Mouse (Mus musculus): ENCODE measurements around the gene Lrp4.

DNA sequence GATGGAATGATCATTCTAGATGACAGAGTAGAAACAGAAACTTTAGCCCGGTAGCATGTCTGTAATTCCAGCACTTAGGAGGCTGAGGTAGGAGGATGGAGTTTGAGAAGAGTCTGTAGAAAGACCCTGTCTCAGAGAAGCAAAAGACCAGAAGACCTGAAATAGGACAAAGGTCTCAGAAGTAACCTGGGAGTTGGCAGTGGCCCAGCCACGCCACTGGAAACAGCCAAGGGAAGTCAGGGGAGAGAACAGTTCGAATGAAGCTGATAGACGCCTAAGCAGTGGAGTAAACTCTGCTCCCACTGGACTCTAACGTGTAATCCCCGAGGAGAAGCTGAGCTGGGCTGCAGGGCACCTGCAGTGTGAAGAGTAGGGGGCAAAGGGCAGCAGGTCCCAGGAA lies 27.9 kb downstream of the Lrp4 start:
- TF ChIP-seq CTCF (IDR thresholded peaks at IDR 0.05; ENCODE audit: low read depth), result no peak
- no peak for TF ChIP-seq EP300 (IDR thresholded peaks at IDR 0.05; ENCODE audit: low read depth)
